Mouse (Mus musculus): Measurements from ENCODE around the gene Nolc1. TPM values are rescaled to one million over a fixed set of nuclear protein-coding genes. Genes with fewer than 3 reads are reported as not detected.
"Not testable (repeated sequence)": the region's sequence is repeated elsewhere in the genome, so short reads cannot be mapped to it uniquely, and the experiment has no call there.

The Nolc1 gene
- total RNA-seq, 2 experiments from 2014 or later, result 44.7 to 46.2 TPM

GRCm38 (mm10) chr19:46086337-46086736 is 10.7 kb downstream of the Nolc1 start:
- DNase-seq (ENCODE audit: low spot score in 2 of 2), result peak in 1 of 2 experiments; percentile 26

GRCm38 (mm10) chr19:46087871-46088270 is 12.2 kb downstream of the Nolc1 start:
- DNase-seq (ENCODE audit: low spot score in 2 of 2), result no peak

GRCm38 (mm10) chr19:46091641-46092040 is 16.0 kb downstream of the Nolc1 start:
- DNase-seq (ENCODE audit: low spot score in 2 of 2), result no peak

GRCm38 (mm10) chr19:46094144-46094543 is 18.5 kb downstream of the Nolc1 start:
- DNase-seq (ENCODE audit: low spot score in 2 of 2), result no peak

GRCm38 (mm10) chr19:46095291-46095690 is 19.6 kb downstream of the Nolc1 start:
- DNase-seq (ENCODE audit: low spot score in 2 of 2), result no peak

GRCm38 (mm10) chr19:46096396-46096795 is 20.7 kb downstream of the Nolc1 start:
- no peak for DNase-seq (ENCODE audit: low spot score in 2 of 2)

GRCm38 (mm10) chr19:46099561-46099960 is 23.9 kb downstream of the Nolc1 start:
- no peak for DNase-seq (ENCODE audit: low spot score in 2 of 2)

GRCm38 (mm10) chr19:46103437-46104186 is 27.9 kb downstream of the Nolc1 start:
- no peak for DNase-seq (ENCODE audit: low spot score in 2 of 2)

GRCm38 (mm10) chr19:46104187-46104557 is 28.5 kb downstream of the Nolc1 start:
- DNase-seq (ENCODE audit: low spot score in 2 of 2), result no peak

GRCm38 (mm10) chr19:46110214-46110613 is 34.6 kb downstream of the Nolc1 start:
- no peak for DNase-seq (ENCODE audit: low spot score in 2 of 2)

- DNase-seq (ENCODE audit: low spot score in 2 of 2), result no peak
These were observed 35.1 kb downstream of the Nolc1 start for GRCm38 (mm10) chr19:46110781-46111180.

GRCm38 (mm10) chr19:46114617-46115016 is 39.0 kb downstream of the Nolc1 start:
- no peak for DNase-seq (ENCODE audit: low spot score in 2 of 2)

GRCm38 (mm10) chr19:46119458-46119857 is 43.8 kb downstream of the Nolc1 start:
- DNase-seq (ENCODE audit: low spot score in 2 of 2), result no peak

- no peak for DNase-seq (ENCODE audit: low spot score in 2 of 2)
These were observed 45.2 kb downstream of the Nolc1 start for GRCm38 (mm10) chr19:46120872-46121271.

GRCm38 (mm10) chr19:46123876-46124275 is 48.2 kb downstream of the Nolc1 start:
- no peak for DNase-seq (ENCODE audit: low spot score in 2 of 2)

GRCm38 (mm10) chr19:46124651-46125050 is 49.0 kb downstream of the Nolc1 start:
- DNase-seq (ENCODE audit: low spot score in 2 of 2), result no peak

GRCm38 (mm10) chr19:46126301-46126700 is 50.6 kb downstream of the Nolc1 start:
- no peak for DNase-seq (ENCODE audit: low spot score in 2 of 2)

- not testable (repeated sequence) for DNase-seq (ENCODE audit: low spot score in 2 of 2)
These were observed 54.1 kb downstream of the Nolc1 start for GRCm38 (mm10) chr19:46129737-46130136.

GRCm38 (mm10) chr19:46131283-46131682 is 55.6 kb downstream of the Nolc1 start:
- DNase-seq (ENCODE audit: low spot score in 2 of 2), result no peak

- DNase-seq (ENCODE audit: low spot score in 2 of 2), result no peak
These were observed 56.2 kb downstream of the Nolc1 start, which contains the start of gene Elovl3 for GRCm38 (mm10) chr19:46131694-46132525. TSS of gene Elovl3 (plus strand) at chr19:46131897.

GRCm38 (mm10) chr19:46132577-46132976 is 56.9 kb downstream of the Nolc1 start:
- DNase-seq (ENCODE audit: low spot score in 2 of 2), result no peak
